Mouse (Mus musculus): Measurements from ENCODE around the gene Sp1.

- TF ChIP-seq POLR2A (IDR thresholded peaks at IDR 0.05; ENCODE audit: insufficient read length, low read depth) (no peak), MYOD1 (IDR thresholded peaks at IDR 0.05; ENCODE audit: control insufficient read depth in 1 of 3, insufficient read length in 2 of 3, low read depth in 2 of 3) (no peak), SRF (IDR thresholded peaks at IDR 0.05; ENCODE audit: control insufficient read depth, insufficient read length, low read depth) (no peak), CEBPB (IDR thresholded peaks at IDR 0.05; ENCODE audit: insufficient read depth, poor library complexity, severe bottlenecking) (no peak), E2F4 (IDR thresholded peaks at IDR 0.05; ENCODE audit: insufficient read depth) (no peak), TCF3 (IDR thresholded peaks at IDR 0.05; ENCODE audit: insufficient read length, low read depth) (no peak), TCF12 (IDR thresholded peaks at IDR 0.05; ENCODE audit: insufficient read depth, poor library complexity, severe bottlenecking) (no peak), MAX (IDR thresholded peaks at IDR 0.05; ENCODE audit: low read depth) (no peak)
These were observed 55.6 kb downstream of the Sp1 start for GRCm38 (mm10) chr15:102461430-102462075.
